Mouse (Mus musculus): ENCODE data around the gene Gpld1. TPM values are rescaled to one million over a fixed set of nuclear protein-coding genes. Genes with fewer than 3 reads are reported as not detected.
A peak's percentile ranks its signal among the peaks of the same experiment; 100 is the strongest.

Gene Gpld1
- total and polyA plus RNA-seq, 3 experiments, result 0.01 to 0.22 TPM; not detected in 1

DNA sequence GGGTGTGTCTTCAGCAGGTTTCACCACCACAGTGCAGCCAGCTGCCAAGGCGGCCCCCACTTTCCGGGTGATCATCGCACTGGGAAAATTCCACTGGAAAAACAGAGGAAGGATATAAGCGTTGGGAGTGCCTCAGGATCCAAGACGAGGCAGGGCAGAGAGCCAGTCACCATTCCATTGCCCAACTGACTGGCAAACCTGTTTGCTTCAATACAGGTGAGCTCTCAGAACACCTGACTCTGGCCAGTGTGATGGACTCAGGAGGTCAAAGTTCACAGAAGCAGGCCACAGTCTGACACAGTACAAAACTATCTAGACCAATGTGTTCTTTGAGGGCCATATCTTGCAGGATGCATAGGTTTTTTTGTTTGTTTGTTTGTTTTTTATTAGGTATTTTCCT lies 19.0 kb upstream of the Gpld1 start:
- no peak for TF ChIP-seq GATA2 (IDR thresholded peaks at IDR 0.05; ENCODE audit: borderline replicate concordance, low read depth, low read length)
- no peak for TF ChIP-seq GATA1 (IDR thresholded peaks at IDR 0.05; ENCODE audit: borderline replicate concordance, low read length)
- no peak for TF ChIP-seq POLR2AphosphoS5 (IDR thresholded peaks at IDR 0.05; ENCODE audit: insufficient replicate concordance, low read depth, low read length)
- TF ChIP-seq TAL1 (conservative IDR thresholded peaks at IDR 0.05; ENCODE audit: low read depth, low read length), result no peak
- no peak for TF ChIP-seq CTCF (IDR thresholded peaks at IDR 0.05; ENCODE audit: low read depth, low read length)
- no peaks in the 10 kb centered on the region; the same call in 1 of the 2 replicates for H3K27me3 ChIP-seq (ENCODE audit: insufficient read depth, low read length)
- no peaks in the 10 kb centered on the region for H3K9me3 ChIP-seq (replicated peaks)
- H3K4me3 ChIP-seq (ENCODE audit: low read depth, low read length), result no peak overlapping the region
- H3K4me1 ChIP-seq (ENCODE audit: insufficient read depth, low read depth, low read length), result no peaks in the 10 kb centered on the region
- H3K36me3 ChIP-seq (replicated peaks), result no peaks in the 10 kb centered on the region
- DNase-seq (ENCODE audit: low spot score) (no peak), ATAC-seq (ENCODE audit: extremely low read depth, insufficient number of reproducible peaks, low FRiP score, poor library complexity, severe bottlenecking) (no peak)

DNA sequence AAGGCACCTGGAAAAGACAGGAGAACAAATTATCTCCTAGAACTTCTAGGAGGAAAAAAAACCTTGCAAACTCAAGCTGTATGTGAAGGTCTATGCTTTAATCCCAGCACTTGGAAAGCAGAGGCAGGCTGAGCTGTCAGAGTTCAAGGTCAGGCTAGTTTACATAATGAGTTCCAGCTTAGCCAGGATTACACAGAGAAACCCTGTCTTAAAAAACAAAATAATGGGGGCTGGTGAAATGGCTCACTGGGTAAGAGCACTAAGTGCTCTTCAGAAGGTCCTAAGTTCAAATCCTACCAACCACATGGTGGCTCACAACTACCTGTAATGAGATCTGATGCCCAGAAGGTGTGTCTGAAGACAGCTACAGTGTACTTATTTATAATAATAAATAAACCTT lies 12.4 kb upstream of the Gpld1 start:
- no peak for TF ChIP-seq POLR2AphosphoS5 (IDR thresholded peaks at IDR 0.05; ENCODE audit: insufficient replicate concordance, low read depth, low read length)
- TF ChIP-seq GATA1 (IDR thresholded peaks at IDR 0.05; ENCODE audit: borderline replicate concordance, low read length), result no peak
- no peak for TF ChIP-seq CTCF (IDR thresholded peaks at IDR 0.05; ENCODE audit: low read depth, low read length)
- no peak for TF ChIP-seq GATA2 (IDR thresholded peaks at IDR 0.05; ENCODE audit: borderline replicate concordance, low read depth, low read length)
- TF ChIP-seq TAL1 (conservative IDR thresholded peaks at IDR 0.05; ENCODE audit: low read depth, low read length), result no peak
- Histone ChIP-seq H3K4me1 (ENCODE audit: insufficient read depth, low read depth, low read length) (peaks cover 6% of the 10 kb centered on the region; the same call in 1 of the 2 replicates), H3K36me3 (replicated peaks) (no peaks in the 10 kb centered on the region), H3K27me3 (ENCODE audit: insufficient read depth, low read length) (peaks cover 10% of the 10 kb centered on the region; the same call in 1 of the 2 replicates), H3K4me3 (ENCODE audit: low read depth, low read length) (no peak overlapping the region), H3K9me3 (replicated peaks) (no peaks in the 10 kb centered on the region)
- DNase-seq (ENCODE audit: low spot score), result no peak
- ATAC-seq (ENCODE audit: extremely low read depth, insufficient number of reproducible peaks, low FRiP score, poor library complexity, severe bottlenecking), result no peak

DNA sequence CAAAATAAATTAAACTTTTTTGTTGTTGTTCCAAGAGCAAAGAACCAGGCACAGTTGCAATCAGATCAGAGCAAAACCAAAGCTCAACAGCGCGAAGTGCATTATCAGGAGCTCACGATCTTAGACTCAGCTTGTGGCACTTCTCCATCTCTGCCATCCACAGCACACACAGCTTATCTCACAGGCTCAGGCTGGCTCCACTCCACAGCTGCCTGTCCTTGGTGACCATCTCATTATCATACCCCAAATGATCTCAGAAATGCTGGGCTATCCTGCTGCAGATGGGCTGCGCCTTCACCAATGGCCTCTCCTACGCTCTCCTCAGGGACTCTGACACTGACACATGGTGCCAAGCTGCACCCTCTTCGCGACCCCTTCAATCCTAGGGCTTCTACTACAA lies 9.8 kb upstream of the Gpld1 start:
- H3K4me1 ChIP-seq (ENCODE audit: insufficient read depth, low read depth, low read length), result peaks cover 6% of the 10 kb centered on the region; the same call in 1 of the 2 replicates
- peaks cover 18% of the 10 kb centered on the region for H3K27me3 ChIP-seq (ENCODE audit: insufficient read depth, low read length)
- no peak overlapping the region for H3K4me3 ChIP-seq (ENCODE audit: low read depth, low read length)
- no peaks in the 10 kb centered on the region for H3K36me3 ChIP-seq (replicated peaks)
- H3K9me3 ChIP-seq (replicated peaks), result no peaks in the 10 kb centered on the region
- TF ChIP-seq GATA2 (IDR thresholded peaks at IDR 0.05; ENCODE audit: borderline replicate concordance, low read depth, low read length), result no peak
- TF ChIP-seq CTCF (IDR thresholded peaks at IDR 0.05; ENCODE audit: low read depth, low read length), result no peak
- no peak for TF ChIP-seq TAL1 (conservative IDR thresholded peaks at IDR 0.05; ENCODE audit: low read depth, low read length)
- no peak for TF ChIP-seq GATA1 (IDR thresholded peaks at IDR 0.05; ENCODE audit: borderline replicate concordance, low read length)
- no peak for TF ChIP-seq POLR2AphosphoS5 (IDR thresholded peaks at IDR 0.05; ENCODE audit: insufficient replicate concordance, low read depth, low read length)
- ATAC-seq (ENCODE audit: extremely low read depth, insufficient number of reproducible peaks, low FRiP score, poor library complexity, severe bottlenecking) (peak; percentile 66), DNase-seq (ENCODE audit: low spot score) (no peak)

DNA sequence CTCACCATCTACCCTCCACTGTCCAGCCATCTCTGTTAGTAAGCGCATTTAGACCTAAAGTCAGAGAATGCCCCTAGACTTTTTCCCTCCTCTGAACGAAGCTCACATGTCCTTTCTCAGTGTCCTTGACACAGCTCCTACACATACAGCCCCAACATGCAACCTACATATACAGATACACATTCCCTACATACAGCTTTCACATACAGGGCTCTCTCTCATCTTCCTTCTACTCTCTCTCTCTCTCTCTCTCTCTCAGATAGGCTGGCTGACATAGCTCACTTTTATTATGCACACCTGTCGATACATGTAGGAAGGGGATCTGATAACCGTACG lies 6.2 kb upstream of the Gpld1 start:
- Histone ChIP-seq H3K27me3 (ENCODE audit: insufficient read depth, low read length) (peaks cover 13% of the 10 kb centered on the region), H3K36me3 (replicated peaks) (no peaks in the 10 kb centered on the region), H3K4me3 (ENCODE audit: low read depth, low read length) (no peak overlapping the region), H3K4me1 (ENCODE audit: insufficient read depth, low read depth, low read length) (peaks cover 6% of the 10 kb centered on the region; the same call in 1 of the 2 replicates), H3K9me3 (replicated peaks) (no peaks in the 10 kb centered on the region)
- ATAC-seq (ENCODE audit: extremely low read depth, insufficient number of reproducible peaks, low FRiP score, poor library complexity, severe bottlenecking), result no peak
- TF ChIP-seq POLR2AphosphoS5 (IDR thresholded peaks at IDR 0.05; ENCODE audit: insufficient replicate concordance, low read depth, low read length) (no peak), TAL1 (conservative IDR thresholded peaks at IDR 0.05; ENCODE audit: low read depth, low read length) (no peak), GATA2 (IDR thresholded peaks at IDR 0.05; ENCODE audit: borderline replicate concordance, low read depth, low read length) (no peak), GATA1 (IDR thresholded peaks at IDR 0.05; ENCODE audit: borderline replicate concordance, low read length) (no peak), CTCF (IDR thresholded peaks at IDR 0.05; ENCODE audit: low read depth, low read length) (no peak)
- no peak for DNase-seq (ENCODE audit: low spot score)

DNA sequence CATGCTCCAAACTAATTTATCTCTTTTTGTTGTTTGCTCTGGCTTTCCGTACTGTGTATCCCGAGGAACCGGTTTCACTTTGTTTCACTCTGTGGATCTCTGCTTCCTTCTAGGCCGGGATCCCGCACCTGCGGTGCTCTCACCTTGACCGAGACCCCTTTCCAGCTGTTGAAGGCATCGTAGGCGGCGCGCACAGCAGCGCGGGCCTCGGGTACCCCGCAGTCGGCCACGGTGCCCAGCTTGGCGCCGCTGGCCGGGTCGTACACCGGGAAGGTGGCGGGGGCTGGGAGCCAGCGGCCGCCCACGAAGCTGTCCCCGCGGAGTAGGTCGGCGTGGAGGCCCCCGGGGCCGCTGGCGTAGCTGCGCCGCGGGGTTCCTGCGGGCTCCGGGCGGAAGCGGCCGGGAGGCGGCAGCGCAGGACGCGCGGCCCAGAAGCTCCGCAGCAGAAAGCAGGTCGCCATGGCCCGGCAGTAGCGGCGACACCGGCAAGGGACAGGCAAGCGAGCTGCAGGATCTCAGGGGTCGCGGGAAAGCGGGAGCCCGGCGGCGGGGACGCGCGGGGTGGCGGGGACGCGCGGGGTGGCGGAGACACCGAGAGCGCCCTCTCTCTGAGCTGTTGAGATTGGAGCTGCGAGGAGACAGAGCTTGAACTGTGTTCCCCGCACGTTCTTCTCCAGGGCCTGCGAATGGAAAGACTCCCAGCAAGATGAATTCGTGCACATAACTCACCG lies 5.7 kb upstream of the Gpld1 start, which contains the start of gene Aldh5a1:
Aldh5a1 (minus strand) TSS at position 554 of the 731 bp plus-strand sequence.
- no peak for ATAC-seq (ENCODE audit: extremely low read depth, insufficient number of reproducible peaks, low FRiP score, poor library complexity, severe bottlenecking)
- no peak for DNase-seq (ENCODE audit: low spot score)
- TF ChIP-seq TAL1 (conservative IDR thresholded peaks at IDR 0.05; ENCODE audit: low read depth, low read length), result no peak
- no peak for TF ChIP-seq GATA1 (IDR thresholded peaks at IDR 0.05; ENCODE audit: borderline replicate concordance, low read length)
- no peak for TF ChIP-seq GATA2 (IDR thresholded peaks at IDR 0.05; ENCODE audit: borderline replicate concordance, low read depth, low read length)
- TF ChIP-seq POLR2AphosphoS5 (IDR thresholded peaks at IDR 0.05; ENCODE audit: insufficient replicate concordance, low read depth, low read length), result no peak
- TF ChIP-seq CTCF (IDR thresholded peaks at IDR 0.05; ENCODE audit: low read depth, low read length), result no peak
- Histone ChIP-seq H3K36me3 (replicated peaks) (no peaks in the 10 kb centered on the region), H3K4me1 (ENCODE audit: insufficient read depth, low read depth, low read length) (peaks cover 6% of the 10 kb centered on the region; the same call in 1 of the 2 replicates), H3K4me3 (ENCODE audit: low read depth, low read length) (no peak within 1 kb of the TSS), H3K9me3 (replicated peaks) (no peaks in the 10 kb centered on the region), H3K27me3 (ENCODE audit: insufficient read depth, low read length) (peaks cover 13% of the 10 kb centered on the region)

DNA sequence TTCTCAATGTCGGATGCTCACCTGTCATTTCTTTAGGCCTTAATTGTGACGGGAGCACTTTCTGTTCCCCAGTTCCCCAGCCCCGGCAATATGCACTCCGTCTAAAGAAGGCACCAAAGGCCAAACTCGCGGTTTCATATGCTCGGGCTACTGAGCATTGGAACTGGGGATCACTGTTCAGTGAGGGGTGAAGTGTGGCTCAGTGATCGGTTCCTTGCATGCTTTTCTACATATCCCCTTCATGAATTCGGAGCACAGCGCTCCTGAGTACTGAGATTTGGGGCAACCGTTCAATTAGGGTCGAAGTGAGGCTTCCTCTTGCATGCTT lies 5.1 kb upstream of the Gpld1 start:
- Histone ChIP-seq H3K9me3 (replicated peaks) (no peaks in the 10 kb centered on the region), H3K4me1 (ENCODE audit: insufficient read depth, low read depth, low read length) (peaks cover 6% of the 10 kb centered on the region; the same call in 1 of the 2 replicates), H3K4me3 (ENCODE audit: low read depth, low read length) (no peak overlapping the region), H3K27me3 (ENCODE audit: insufficient read depth, low read length) (peaks cover 13% of the 10 kb centered on the region), H3K36me3 (replicated peaks) (no peaks in the 10 kb centered on the region)
- ATAC-seq (ENCODE audit: extremely low read depth, insufficient number of reproducible peaks, low FRiP score, poor library complexity, severe bottlenecking) (no peak), DNase-seq (ENCODE audit: low spot score) (no peak)
- TF ChIP-seq CTCF (IDR thresholded peaks at IDR 0.05; ENCODE audit: low read depth, low read length), result no peak
- TF ChIP-seq GATA1 (IDR thresholded peaks at IDR 0.05; ENCODE audit: borderline replicate concordance, low read length), result no peak
- TF ChIP-seq POLR2AphosphoS5 (IDR thresholded peaks at IDR 0.05; ENCODE audit: insufficient replicate concordance, low read depth, low read length), result no peak

All from G1E (cell line).